In genomic region chr11:18990244-18990677, GRCm38 (mm10) we compare ENCODE assay signal across 12 mouse cellular contexts. TPM values are rescaled to one million over a fixed set of nuclear protein-coding genes. Genes with fewer than 3 reads are reported as not detected.
DNase-seq lines count a peak whose midpoint lies in the region; ATAC-seq and TF ChIP-seq lines count a peak whose summit lies in the region.
"Had no signal": no experiment of that assay in that cellular context is flagged by ENCODE, and none has a peak within 500 bp of the region (broad histone marks: within the 10 kb centered on the region; RNA-seq: fewer than 3 reads in every experiment).

No protein-coding gene starts in this region.

- peaks cover 70% of the 10 kb centered on the region for H3K4me1 ChIP-seq in forebrain, embryonic 10.5 days
- peaks cover 37% of the 10 kb centered on the region for H3K4me1 ChIP-seq in hindbrain, embryonic 14.5 days (replicated peaks; ENCODE audit: control insufficient read depth, insufficient read depth, low read length)
- H3K4me1 ChIP-seq in midbrain, postnatal 0 days (ENCODE audit: insufficient read depth, low read length), result peaks cover 10% of the 10 kb centered on the region
- H3K4me1 ChIP-seq: intestine, embryonic 15.5 days; liver, embryonic 15.5 days had no signal

- WGBS in forebrain, embryonic 10.5 days, result 40% methylated on average over 6 of the region's 6 CpGs
- 13% methylated on average over 6 of the region's 6 CpGs for WGBS in hindbrain, embryonic 14.5 days
- 20% methylated on average over 6 of the region's 6 CpGs for WGBS in midbrain, postnatal 0 days

- peak overlapping the region; percentile 1; the same call in 1 of the 2 replicates for H3K4me3 ChIP-seq in forebrain, embryonic 10.5 days
- H3K4me3 ChIP-seq in hindbrain, embryonic 14.5 days (replicated peaks; ENCODE audit: low read length), result no peak overlapping the region
- no peak overlapping the region for H3K4me3 ChIP-seq in midbrain, postnatal 0 days (ENCODE audit: low read depth, low read length)
- H3K4me3 ChIP-seq: heart, adult 2 months; intestine, embryonic 15.5 days; liver, embryonic 15.5 days had no signal

- no peaks in the 10 kb centered on the region for H3K9me3 ChIP-seq in forebrain, embryonic 10.5 days
- no peaks in the 10 kb centered on the region for H3K9me3 ChIP-seq in hindbrain, embryonic 14.5 days (ENCODE audit: control insufficient read depth, low read length)
- H3K9me3 ChIP-seq in midbrain, postnatal 0 days (ENCODE audit: low read length), result no peaks in the 10 kb centered on the region
- H3K9me3 ChIP-seq: intestine, embryonic 15.5 days; liver, embryonic 15.5 days had no signal

- peak overlapping the region; percentile 18; the same call in 1 of the 2 replicates for H3K4me2 ChIP-seq in hindbrain, embryonic 14.5 days (replicated peaks)
- 0 out of 2 replicates have a peak overlapping the region, but pooled peaks have one; percentile 12 for H3K4me2 ChIP-seq in midbrain, postnatal 0 days (ENCODE audit: low read depth, low read length, poor library complexity, severe bottlenecking)
- H3K4me2 ChIP-seq: intestine, embryonic 15.5 days; liver, embryonic 15.5 days had no signal

- TF ChIP-seq POLR2A in brain, embryonic 14.5 days (IDR thresholded peaks at IDR 0.05; ENCODE audit: borderline replicate concordance, extremely low read depth, insufficient read depth, insufficient read length, poor library complexity, severe bottlenecking), result no peak

- peak; percentile 77 for DNase-seq in brain, embryonic 14.5 days (ENCODE audit: low read depth)
- no peak for DNase-seq in forebrain, embryonic 10.5 days (ENCODE audit: extremely low spot score, low spot score)
- no peak for DNase-seq in hindbrain, embryonic 14.5 days (ENCODE audit: low spot score)
- no peak for DNase-seq in midbrain, postnatal 0 days (ENCODE audit: low spot score)
- DNase-seq in adrenal gland, adult (ENCODE audit: inconsistent age in 2 of 2, low spot score in 1 of 2), result no peak
- DNase-seq in lung, postnatal 25 days (ENCODE audit: low spot score), result no peak
- DNase-seq in ovary, adult 18-20 months (ENCODE audit: low spot score), result no peak
- DNase-seq: adrenal gland, postnatal 36 days; cerebellum, adult 11 months; heart, adult 2 months had no signal

- ATAC-seq in hindbrain, embryonic 14.5 days (ENCODE audit: low FRiP score), result peak; percentile 55; the same call in 1 of the 2 replicates
- ATAC-seq in midbrain, postnatal 0 days (ENCODE audit: low FRiP score), result peak; percentile 42; the same call in 1 of the 2 replicates
- ATAC-seq: intestine, embryonic 15.5 days had no signal

- H3K27ac ChIP-seq in forebrain, embryonic 10.5 days, result peak overlapping the region; percentile 73
- H3K27ac ChIP-seq in hindbrain, embryonic 14.5 days, result peak overlapping the region; percentile 57
- 0 out of 2 replicates have a peak overlapping the region, but pooled peaks have one; percentile 43 for H3K27ac ChIP-seq in midbrain, postnatal 0 days (ENCODE audit: low read depth, low read length)
- H3K27ac ChIP-seq: intestine, embryonic 15.5 days; liver, embryonic 15.5 days had no signal

- peak overlapping the region; percentile 32; the same call in 1 of the 2 replicates for H3K9ac ChIP-seq in hindbrain, embryonic 14.5 days
- H3K9ac ChIP-seq in midbrain, postnatal 0 days (replicated peaks; ENCODE audit: low read length, poor library complexity, severe bottlenecking), result no peak overlapping the region
- H3K9ac ChIP-seq: intestine, embryonic 15.5 days; liver, embryonic 15.5 days had no signal

- peaks cover 6% of the 10 kb centered on the region; the same call in 1 of the 2 replicates for H3K27me3 ChIP-seq in forebrain, embryonic 10.5 days (ENCODE audit: poor library complexity, severe bottlenecking)
- no peaks in the 10 kb centered on the region for H3K27me3 ChIP-seq in hindbrain, embryonic 14.5 days (ENCODE audit: control insufficient read depth, insufficient read depth, low read length)
- H3K27me3 ChIP-seq in midbrain, postnatal 0 days (ENCODE audit: insufficient read depth, low read length), result no peaks in the 10 kb centered on the region
- H3K27me3 ChIP-seq: intestine, embryonic 15.5 days; liver, embryonic 15.5 days had no signal

- peaks cover 42% of the 10 kb centered on the region for H3K36me3 ChIP-seq in forebrain, embryonic 10.5 days (replicated peaks)
- peaks cover 75% of the 10 kb centered on the region for H3K36me3 ChIP-seq in hindbrain, embryonic 14.5 days (replicated peaks; ENCODE audit: control insufficient read depth, insufficient read depth)
- H3K36me3 ChIP-seq in midbrain, postnatal 0 days (ENCODE audit: insufficient read depth, low read length), result no peaks in the 10 kb centered on the region

- no peak for TF ChIP-seq CTCF in brain, embryonic 14.5 days (IDR thresholded peaks at IDR 0.05; ENCODE audit: borderline replicate concordance, extremely low read depth, insufficient read depth, insufficient read length)
- TF ChIP-seq CTCF in midbrain, postnatal 0 days (IDR thresholded peaks at IDR 0.05), result no peak

RNA-seq across cellular contexts. Expression of gene Meis1, which starts 28.5 kb away (rescaled TPM):
- 31.8 and 68.8 TPM in 2 replicates for polyA plus RNA-seq in brain, embryonic 14.5 days (2012; rRNA removed)
- 36.1 and 39.6 TPM in 2 replicates for polyA plus RNA-seq in forebrain, embryonic 10.5 days (2016; fragmentation: Nextera tagmentation; extraction: Ambion mirVana)
- 171 and 178 TPM in 2 replicates for polyA plus RNA-seq in hindbrain, embryonic 14.5 days (2014; fragmentation: Nextera tagmentation; extraction: Ambion mirVana)
- 28.6 and 40.1 TPM in 2 replicates for total RNA-seq in midbrain, postnatal 0 days (2014; rRNA removed)
- 16.1 and 18.8 TPM in 2 replicates for polyA plus RNA-seq in midbrain, postnatal 0 days (2015; fragmentation: Nextera tagmentation; extraction: Ambion mirVana)
